Mouse (Mus musculus) kidney, adult 9 months (tissue): ENCODE measurements around the gene Ovol2.

Experiments
- DNase-seq: peaks from one replicate; pipeline ENCODE4 v3.0.0; 2022

Ovol2 gene

DNA sequence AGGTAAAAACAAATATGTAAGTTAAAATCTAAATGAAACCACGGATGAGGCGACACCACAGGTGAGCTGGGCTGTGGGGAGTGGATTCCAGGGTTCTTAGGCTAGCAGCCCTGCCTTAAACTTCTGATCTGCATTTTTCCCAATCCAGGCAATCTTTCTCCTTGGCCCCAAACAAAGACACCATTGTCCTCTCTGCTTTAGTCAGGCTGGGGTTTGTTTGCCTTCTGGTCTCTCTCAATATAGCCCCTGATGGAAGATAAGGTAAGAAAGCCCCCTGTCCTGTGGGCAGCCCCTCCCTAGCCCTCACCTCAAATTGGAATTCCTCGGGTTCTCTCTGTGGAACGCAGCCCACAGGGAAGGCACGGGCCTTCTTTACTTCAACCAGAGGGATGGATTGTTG is 21.7 kb downstream of the Ovol2 start:
- DNase-seq, result no peak

DNA sequence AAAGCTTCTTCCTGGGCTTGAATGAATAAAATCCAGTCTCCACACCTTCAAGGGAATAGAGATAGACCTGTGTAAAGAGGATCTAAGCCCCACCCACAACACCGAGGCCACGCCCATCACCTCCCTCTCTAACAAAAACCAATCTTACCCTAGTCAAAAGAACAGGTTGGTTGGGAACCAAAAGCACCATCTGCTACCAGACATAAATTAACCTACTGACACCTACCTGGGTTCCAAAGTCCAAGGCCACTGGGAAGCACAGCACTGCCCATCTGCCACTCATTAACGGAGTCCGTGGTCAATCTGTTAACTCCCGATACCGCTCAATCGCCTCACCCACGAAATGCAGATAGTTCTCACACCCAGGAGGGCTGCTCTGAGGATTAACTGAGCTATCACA is 23.4 kb downstream of the Ovol2 start:
- peak; percentile 94 for DNase-seq

DNA sequence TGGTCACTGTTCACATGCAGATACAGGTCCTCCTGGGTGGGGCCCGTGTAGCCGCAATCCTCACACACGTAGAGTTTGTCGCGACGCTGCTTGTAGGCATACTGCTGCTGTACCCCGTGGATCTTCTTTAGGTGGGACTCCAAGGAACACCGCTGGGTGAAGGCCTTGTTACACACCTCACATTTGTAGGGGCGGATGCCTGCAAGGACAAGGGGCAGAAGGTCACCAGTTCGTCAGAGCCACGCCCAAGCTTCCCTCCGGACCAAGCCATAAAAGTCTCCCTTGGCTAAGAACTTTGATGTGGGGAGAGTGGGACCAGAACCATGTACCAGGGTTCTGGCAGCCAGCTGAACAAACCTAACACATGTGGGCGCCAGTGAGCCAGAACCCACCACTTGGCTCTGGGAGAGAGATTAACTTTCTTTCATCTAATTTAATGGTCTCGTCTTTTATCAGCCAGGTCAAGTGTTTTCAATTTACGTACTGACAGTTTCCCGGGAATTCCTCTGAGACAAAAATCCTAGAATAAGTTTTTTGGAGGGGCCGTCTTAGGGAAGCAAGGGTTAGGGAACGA is 26.1 kb downstream of the Ovol2 start:
- peak; percentile 13 for DNase-seq

DNA sequence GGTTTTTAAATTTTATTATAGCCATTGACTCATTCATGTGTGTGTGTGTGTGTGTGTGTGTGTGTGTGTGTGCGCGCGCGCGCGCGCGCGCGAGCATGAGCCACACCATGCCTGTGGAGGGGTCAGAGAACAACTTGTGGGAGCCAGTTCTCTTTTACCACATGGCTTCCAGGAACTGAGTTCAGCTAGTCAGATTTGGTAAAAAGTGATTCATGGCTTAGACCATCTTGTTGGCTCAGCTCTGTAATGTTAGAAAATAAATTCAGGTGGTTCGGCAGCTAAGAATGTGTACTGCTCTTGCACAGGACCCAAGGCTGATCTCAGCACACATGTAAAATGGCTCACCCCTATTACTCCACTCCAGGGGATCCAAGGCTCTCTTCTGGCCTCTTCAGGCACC is 30.8 kb downstream of the Ovol2 start:
- no peak for DNase-seq

DNA sequence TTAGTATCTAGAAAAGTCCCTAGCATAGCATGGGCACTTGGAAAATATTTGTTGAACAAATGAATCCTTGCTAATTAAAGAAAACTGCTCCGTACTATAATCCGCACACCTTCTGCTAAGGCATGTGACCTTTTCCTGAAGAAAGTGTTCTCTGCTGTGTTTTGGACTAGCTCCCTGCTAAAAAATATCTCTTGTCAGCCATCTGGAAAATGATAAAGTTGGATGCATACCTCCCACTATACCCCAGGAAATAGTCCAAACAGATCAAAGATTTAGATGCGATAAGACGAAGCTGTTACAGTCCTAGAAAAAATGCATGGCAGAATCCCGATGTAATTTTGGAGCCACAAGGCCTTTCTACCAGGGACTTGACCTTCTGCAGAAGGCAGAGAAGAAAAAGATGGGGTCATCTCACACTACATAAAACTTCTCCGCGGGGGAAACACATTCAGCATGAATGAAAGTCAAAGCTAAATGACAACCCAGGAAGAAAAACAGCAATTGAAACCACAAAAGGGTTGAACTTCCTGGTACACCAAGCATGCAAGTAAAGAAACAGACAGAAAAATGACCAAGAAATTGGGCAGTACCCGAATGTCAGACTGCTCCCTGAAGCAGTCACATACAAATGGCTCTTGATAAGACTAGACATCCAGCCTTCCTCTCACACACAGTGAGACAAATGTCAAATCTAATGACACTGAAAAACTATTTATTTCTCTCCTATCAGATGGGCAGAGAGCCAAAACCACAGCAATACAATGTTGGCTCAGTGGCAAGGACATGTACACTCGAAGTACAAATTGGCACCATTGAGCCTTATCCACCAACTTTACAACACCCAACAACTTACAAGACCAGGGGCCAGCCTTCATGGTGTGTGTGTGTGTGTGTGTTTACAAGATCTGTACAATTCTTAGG is 31.9 kb downstream of the Ovol2 start:
- peak; percentile 19 for DNase-seq

DNA sequence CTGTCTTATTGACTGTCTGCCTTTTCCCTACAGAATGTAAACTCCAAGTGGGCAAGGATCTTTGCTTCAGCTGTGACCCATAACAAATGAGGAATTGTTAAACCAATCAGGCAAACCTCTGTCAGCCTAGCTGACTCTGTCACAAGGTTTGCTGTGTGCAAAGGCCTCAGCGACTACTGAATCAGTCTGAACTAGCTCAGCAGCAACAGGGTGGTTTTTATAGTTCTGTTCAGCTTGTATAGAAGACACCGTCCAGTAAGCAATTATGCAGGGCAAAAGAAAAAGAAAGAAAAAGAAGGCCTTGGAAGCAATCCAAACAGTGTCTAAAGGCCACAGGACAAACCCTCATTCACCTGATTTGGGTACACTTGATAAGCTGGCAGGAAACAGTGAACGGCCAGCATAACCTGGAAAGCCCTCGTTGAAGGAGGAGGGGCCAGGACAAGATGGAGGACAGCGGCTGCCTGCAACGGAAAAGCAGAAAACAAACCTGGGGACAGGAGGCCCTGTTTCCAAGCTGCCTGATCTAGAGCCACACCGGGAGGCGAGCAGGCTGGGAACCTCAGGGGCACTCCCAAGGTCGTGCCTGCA is 36.7 kb downstream of the Ovol2 start:
- DNase-seq, result no peak

DNA sequence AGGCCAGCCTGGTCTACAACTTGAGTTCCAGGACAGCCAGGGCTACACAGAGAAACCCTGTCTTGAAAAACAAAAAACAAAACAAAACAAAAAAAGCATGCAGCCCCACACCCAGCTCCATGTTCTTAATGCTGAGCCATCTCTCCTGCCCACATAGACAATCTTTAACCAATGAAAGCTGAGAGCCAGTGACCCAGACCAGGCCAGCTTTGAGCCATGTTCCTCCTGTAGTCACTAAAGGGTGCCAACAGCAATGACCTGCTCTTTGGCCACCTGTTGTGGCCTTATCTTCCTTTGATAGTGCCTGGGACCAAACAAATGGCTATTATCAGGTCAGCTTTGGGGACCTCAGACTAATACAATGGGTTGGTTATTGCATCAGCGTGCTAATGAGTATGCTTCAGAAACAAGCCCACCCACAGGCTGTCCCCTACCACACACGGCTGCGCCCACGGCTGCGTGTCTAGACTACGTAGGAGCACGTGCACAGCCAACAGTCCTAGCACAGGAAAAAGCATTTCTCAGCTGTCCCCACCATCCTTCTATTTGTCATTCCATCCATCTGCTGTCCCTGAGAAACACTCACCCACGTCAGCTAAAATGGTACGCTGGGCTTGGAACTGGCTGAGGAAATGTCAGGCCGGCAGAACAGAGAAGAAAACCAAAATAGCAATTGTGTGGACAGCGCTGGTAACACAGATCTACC is 40.2 kb downstream of the Ovol2 start:
- DNase-seq, result peak; percentile 61

DNA sequence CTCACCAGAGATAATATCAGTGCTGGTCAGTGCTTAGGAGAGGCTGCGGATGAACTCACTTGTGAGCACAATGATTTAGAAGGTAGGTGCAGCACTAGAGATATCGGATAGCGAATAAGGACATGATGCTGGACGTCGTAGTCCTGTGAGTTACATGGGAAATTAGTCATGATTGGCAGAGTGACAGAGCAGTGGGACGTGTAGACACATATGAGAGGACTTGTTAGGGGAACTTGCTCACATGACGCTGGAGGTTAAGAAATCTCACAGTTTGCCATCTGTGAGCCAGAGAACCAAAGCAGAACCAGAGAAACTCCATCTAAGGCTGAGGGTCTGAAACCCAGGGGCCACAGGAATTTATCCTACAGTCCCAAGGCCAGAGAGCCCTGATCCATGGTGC is 41.6 kb downstream of the Ovol2 start:
- DNase-seq, result no peak

DNA sequence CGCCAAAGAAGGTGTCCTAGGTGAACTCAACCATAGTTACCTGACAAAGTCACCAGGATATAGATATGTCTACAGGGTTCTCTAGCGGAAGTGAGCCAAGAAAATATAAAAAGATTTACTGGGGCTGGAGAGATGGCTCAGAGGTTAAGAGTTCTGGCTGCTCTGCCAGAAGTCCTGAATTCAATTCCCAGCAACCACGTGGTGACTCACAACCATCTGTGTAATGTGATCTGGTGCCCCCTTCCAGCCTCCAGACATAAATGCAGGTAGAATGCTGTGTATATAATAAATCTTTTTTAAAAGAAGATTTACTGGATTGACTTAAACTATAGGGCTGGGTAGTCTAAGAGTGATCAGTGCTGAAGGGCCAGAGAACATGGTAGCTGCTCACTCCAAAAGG is 50.5 kb downstream of the Ovol2 start:
- DNase-seq, result no peak

DNA sequence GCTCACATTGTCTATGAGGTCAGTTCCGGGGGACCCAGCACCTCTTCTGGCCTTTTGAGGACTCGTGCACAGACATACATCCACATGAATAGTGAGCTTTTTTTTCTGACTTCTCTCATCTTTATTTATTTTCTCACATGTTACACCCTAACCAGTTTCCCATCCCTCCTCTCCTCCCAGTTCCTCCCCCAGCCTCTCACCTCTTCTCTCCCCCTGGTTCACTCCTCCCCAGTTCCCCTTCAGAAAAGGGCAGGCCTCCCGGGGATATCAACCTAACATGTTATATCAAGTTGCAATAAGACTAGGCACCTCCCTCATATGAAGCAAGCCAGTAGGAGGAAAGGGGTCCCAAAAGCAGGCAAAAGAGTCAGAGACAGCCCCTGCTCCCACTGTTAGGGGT is 51.4 kb downstream of the Ovol2 start:
- no peak for DNase-seq

DNA sequence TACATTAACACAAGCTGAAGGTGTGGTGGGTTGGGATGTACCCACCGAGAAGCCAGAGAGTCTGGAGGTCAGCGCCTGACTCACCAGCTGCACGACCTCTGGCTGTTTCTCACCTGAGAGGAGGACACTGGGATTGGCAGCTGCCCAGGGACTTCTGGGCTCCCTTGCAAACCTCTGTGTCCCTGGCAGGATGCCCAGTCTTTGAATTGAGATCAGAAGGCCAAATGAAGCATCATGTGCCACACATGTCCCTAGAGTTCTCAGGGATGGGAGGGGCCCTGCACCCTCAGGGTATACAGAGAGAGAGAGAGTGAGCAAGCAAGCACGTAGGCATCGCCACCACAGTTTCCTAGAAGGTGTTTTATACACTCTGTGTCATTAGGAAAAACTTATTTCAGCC is 52.2 kb downstream of the Ovol2 start:
- DNase-seq, result peak; percentile 92

DNA sequence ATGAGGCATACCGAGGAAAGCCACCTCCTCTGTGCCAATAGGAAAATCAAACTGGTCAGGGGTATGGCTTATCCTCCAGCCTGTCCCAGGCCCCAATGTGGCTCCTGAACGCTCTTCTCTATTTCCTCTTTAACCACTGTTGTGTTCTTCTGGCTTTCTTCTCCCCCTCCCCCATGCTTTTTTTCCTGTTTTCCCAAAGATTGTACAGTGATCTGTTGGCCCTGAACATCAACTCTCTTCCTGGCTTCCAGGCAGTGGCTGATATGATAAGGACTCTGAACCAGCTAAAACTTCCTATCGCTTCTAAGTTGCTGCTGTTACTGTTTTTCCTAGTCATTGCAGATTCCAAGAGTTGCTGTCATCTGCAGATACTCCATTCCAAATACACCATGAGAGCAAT is 55.1 kb downstream of the Ovol2 start:
- DNase-seq, result no peak

DNA sequence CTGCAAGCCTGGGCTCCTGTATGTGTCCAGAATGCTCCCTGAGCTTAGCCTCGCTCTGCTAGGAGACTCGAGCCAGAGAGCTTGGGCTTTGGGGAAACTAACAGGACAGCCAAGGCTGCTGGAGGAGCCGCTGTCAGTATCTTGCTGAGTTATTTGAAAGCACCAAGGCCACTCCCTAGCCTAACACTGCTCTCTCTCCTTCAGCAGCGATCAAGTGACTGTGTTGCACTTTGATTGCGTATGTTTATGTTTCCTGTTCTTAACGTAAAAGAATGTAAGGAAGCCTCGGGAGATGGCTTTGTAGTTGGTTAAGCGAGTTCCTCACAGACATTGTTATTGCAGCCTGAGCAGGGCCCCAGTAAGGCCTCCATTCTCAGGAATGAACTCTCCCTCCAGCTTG is 57.2 kb downstream of the Ovol2 start:
- no peak for DNase-seq

DNA sequence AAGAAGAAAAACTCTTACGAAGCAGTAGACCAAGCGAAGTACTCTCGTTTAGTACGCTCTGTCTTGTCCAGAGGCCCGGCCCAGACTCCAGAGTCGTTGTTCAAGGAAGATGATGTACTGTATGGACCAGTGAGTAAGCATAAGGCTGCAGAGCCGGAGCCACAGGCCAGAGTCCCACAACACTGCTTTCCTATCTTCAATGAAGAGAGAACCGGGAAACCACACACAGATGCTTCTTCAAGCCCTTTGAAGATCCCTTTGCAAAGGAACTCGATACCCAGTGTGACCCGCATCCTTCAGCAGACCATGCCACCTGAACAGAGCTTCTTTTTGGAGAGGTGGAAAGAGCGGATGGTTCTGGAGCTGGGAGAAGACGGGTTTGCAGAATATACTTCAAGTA is 59.9 kb downstream of the Ovol2 start:
- DNase-seq, result no peak

DNA sequence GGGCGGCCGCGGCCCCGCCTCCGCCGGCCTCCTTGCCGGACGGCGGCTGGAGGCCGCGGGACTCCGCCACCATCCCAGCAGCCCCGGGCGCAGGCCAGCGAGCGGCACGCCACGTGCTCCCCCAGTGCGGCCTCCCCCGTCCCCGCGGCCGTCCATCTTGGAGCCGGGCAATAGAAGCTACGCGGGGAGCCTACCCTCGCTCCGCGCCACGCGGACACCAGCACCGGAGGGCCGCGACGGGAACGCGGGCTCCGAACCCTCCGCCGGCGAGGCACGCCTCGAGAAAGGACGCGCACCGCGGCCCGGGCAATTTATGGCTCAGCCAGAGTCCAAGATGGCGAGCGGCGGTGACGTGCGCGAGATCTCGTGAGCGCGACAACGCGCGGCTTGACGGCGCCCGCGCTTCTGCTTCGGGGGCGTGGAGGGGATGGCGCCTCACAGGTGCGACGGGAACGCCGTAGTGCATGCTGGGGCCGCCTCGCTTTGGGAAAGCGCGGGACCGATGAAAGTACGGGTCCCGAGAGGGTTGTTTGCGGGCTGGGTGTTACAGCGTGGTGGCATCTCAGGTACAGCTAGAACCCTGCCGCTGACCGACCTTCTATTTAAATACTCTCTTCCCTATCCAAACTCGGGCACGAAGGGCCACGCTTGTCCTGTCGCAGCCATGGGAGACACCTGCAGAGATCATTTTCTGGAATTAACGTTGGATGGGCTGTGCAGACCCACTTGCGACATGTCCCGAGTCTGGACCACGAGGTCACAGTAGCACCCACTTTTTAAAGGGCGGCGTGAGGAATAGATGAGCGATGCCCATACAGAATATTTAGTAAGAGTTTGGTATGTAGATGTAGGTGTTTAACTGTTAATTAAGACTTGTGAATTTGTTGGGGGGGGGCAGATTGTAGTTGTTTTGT is 61.2 kb downstream of the Ovol2 start, which contains the start of the genes Mgme1 and Snx5:
Gene Mgme1, plus strand, starts transcription at position 157 of the 914 bp plus-strand sequence.
Gene Snx5, minus strand, starts transcription at position 400 of the 914 bp plus-strand sequence.
- DNase-seq, result peak; percentile 95

DNA sequence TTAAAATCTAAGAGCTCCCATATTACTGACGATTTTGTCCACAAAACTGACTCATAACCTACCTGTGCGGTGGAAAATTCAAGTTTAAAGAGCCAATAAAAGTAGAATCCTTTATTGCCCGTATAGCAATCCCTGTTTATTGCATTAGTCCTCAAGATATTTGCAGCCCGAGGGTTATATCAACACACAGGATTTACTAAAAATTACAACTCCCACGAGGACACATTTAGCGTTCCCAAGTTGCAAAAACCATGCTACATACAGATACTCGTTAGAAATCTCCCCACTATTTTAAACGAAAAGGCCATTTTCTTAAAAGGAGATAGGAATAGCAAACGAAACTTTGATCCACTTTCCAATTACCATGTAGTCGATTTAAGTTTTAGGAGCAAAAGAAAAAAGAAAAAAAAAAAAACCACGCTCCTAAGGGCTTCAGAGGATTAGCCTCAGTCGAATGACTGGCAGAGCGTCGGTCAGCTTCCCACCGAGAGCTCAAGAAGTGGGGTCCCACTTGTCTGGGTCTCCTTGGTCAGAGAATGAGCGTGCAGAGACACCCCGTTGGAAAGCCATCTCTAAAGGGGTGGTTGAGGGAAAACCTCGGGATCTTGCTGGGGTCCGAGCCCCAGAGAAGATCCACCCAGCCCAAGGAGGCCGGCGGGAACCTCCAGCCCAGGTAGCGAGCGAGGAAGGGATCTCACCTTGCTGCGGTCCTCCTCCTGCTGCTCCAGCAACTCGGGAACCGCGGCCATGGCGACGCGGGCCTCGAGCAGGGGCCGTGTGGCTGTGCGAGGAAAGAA is 62.1 kb downstream of the Ovol2 start:
- DNase-seq, result no peak

DNA sequence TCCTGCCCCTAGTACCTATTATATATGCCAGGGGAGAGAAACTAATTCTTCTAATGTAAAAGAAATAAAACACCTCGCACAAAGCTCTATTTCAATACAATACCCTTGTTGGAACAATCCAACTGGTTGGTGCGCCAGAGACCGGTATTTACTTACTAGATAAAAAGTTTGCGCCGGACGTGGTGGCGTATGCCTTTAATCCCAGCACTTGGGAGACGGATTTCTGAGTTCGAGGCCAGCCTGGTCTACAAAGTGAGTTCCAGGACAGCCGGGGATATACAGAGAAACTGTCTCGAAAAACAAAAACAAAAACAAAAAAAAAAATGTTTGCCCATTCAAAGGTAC is 62.7 kb downstream of the Ovol2 start:
- no peak for DNase-seq

DNA sequence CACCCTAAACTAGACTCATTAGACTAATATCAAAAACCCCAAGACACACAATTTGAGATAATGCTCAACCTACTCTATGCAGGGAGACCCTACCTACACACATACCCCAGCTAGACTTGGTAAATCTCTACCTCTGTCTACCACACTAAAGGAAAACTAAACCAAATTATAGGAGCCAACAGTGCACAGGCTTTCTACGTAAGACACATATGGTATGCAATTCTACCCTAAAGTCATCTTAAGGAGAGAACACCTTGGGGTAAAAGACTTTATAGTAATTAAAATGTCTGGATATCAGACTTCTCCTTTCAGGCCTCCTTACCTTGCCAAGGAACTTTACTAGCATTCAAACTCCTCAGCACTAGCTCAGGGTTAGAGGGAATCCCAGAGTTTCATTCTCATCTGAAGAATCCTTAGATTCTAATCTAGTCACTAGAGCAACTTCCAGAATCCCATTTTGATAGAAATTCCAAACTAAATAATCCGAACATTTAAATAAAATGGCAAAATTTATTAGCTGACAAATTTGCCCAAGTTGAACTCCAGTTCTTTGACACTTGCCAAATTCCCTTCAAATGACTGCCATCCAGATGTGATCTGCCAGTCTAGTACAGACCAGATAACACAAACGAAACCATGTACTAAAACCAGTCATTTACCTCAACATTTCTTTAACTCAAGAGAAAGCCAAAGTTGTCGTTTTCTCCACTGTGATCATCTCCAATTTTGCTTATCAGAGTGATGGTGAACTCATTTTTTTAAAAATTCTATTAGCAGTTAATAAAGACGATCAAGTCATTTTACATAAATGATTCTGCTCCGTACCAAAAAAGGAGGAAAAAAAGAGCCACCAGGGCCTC is 63.3 kb downstream of the Ovol2 start:
- no peak for DNase-seq

DNA sequence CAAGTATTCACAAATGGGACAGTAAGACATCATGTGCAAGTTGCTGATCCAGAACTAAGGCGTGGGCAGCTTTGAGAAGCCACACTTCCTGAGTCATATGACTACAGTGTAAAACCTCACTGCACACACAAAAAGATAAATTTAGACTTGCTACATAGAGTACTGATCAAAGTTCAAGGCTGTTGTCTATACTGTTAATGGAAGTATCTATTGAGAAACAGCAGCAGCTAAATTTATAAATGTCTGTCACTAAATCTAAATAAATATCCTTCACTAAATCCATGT is 64.3 kb downstream of the Ovol2 start:
- DNase-seq, result peak; percentile 68

DNA sequence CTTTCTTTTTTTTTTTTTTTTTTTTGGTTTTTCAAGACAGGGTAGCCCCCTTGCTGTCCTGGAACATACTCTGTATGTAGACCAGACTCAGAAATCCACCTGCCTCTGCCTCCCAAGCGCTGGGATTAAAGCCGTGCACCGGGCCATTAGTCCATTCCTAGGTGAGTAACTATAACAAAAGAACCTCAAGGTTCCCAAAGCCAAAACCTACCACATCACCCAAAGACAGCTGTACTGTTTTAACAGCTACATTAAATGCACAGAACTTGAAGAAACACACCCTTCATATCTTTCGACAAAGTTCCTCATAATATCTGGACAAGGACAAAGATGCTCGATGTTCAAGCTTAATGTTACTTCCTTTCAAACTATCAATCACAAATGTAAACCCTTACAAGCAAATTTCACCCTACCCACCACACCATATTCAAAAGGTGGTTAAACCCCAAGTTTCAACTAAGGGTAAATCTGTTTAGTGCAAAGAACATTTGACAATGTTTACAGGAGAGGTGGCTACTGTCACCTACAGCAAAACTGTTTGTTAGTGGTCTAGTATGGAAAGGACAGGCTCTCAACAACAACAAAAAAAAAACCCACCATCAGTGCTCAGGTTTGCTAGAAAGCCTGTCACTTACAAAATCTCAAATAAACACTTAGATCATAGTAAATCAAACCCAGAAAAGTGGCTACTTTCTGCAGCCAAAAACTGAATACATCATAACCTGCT is 64.8 kb downstream of the Ovol2 start:
- DNase-seq, result no peak
